Mouse (Mus musculus) layer of hippocampus, adult 9-11 months (tissue): ENCODE measurements around the gene Them7.
A peak's percentile ranks its signal among the peaks of the same experiment; 100 is the strongest.

Experiments
- DNase-seq: peaks from one replicate; pipeline ENCODE4 v3.0.0; 2022

Gene Them7

DNA sequence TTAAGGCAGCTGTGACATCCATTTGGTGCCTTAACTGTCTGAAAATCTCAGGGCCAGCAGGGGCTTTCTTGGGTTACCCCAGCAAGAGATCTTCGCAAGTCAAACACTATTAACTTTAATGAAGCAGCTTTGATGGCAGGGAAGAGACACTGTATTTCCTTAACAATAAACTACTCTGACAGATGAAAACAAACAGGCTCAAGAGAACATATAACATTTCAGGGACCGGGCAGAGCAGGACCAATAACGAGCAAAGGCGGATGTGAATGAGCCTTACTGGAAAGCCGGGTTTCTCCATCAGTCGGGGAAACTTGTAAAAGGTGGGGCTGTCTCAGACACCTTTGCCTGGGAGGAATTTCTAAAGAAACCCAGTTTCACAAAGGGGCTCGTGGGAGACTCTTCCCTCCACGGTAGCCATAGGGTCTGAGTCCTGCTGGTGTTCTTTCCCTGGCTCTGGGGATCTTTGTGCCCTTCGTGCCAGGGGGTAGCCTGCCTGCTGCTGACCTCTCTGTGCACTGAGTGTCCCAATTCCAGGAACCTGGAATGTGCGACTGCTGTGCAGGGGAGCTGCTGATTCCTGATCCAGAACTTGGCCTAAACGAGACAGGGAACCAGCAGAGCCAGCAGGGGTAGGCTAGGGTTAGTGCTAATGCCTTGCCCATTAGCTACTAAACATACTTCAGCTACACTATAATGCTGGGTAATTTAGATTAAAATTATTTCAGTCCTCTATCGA lies 11.4 kb downstream of the Them7 start:
- DNase-seq = no peak

DNA sequence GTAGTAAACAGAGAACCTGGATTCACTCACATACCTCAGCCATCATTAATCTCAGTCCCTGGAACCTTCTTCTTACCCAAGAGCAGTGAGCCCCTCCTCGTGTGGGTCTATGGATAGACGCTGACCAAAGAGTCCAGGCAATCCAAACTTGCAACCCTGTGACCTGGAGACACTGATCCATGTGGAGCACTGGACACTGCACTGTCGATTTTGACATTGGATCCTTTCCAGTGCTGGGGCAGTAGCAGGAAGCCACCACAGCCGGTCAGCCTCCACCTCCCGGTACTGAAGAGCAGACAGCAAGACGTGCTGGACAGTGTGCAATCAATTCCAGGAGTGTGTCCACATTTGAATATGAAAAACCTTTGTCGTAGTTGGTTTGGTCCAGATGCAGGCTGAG lies 13.3 kb downstream of the Them7 start:
- DNase-seq = no peak

DNA sequence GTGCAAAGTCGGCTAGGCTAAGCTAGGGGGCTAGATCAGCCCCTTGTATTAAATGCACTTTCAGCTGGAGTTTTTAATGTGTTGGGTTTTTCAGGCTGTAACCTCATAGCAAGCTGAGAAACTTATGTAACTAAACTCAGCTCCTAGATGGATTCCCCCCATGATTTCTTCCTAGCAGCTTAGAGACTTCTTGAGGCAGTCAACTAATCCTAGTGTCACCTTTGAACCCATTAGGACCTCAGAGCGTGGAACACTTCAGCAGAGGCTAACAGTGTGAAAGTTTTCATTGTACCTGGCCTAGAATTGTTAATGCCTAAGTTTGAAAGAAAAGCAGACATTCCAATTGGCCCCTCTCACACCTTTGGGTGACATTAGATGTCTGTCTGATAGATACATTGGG lies 13.7 kb downstream of the Them7 start:
- DNase-seq = no peak

DNA sequence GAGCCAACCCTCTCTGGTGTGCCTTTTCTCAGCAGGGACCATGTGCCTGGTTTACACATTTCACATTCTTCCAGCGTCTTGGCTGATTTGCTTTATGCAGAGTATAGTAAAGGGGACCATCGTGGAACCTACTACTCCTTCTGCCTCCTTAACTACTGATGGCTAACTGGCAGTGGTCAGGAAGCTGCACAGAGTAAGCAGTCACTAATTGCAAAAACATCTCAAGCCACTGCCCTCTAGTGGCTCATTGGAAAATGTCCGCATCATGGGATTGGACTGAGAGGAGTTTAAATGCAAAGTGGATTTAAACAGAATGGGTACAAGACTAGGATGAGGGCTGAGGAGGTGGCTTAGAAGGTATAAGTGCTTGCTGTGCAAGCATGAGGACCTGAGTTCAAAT lies 14.7 kb downstream of the Them7 start:
- DNase-seq = no peak

DNA sequence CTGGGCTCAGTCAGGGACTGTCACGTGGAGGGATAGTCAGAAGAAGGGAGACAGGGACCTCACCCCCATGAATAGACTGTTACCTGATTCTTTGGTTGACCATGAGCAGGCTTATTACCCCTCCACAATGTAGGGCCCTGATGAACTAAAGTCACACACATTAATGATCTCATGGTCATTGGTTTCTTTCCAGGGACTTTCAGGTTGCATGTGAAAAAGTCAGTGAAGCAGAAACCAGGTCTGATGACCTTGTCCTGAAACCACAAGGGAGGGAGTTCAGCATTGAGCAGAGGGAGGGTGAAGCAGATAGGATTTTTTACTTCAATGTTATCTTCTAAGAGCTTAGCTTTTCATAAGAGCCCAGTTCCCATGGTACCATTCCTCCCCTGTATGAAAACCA lies 16.5 kb downstream of the Them7 start:
- DNase-seq = no peak

DNA sequence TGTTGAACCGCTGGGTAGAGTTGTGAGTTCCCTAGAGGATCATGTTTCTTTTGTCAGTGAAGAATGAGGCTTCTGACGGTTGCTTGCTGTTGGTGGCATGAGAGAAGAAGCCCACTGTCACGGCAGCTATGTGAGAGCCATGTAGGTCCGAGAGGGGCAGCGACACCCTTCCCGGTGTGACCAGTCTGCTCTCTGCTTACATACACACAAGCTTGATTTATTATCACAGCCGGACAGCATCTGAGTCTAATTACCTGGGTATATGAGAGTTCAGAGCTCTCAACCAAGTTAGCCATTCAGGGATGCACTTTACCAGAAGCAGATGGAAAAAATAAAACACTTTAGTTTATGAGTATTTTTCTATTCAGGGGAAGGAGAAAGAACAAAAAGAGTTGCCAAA lies 18.8 kb downstream of the Them7 start:
- DNase-seq = no peak

DNA sequence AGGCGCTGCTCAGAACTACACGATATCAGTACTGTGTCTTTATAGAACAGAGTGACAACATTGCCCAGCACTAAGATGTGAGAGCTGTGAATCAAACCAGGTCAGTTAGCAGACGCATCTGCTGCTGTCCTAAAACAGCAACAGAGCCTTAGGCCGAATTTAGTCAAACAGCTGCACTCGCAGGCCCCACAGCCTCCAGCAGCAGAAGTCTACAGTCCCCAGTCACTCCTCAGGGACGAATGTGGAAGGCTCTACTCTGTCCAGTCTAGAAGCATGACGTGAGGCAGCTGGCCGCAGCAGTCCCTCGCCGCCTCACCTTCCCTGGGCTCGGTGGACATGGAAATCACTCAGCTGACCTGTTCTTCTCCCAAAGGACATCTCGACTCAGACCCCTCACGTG lies 20.6 kb downstream of the Them7 start:
- no peak for DNase-seq

DNA sequence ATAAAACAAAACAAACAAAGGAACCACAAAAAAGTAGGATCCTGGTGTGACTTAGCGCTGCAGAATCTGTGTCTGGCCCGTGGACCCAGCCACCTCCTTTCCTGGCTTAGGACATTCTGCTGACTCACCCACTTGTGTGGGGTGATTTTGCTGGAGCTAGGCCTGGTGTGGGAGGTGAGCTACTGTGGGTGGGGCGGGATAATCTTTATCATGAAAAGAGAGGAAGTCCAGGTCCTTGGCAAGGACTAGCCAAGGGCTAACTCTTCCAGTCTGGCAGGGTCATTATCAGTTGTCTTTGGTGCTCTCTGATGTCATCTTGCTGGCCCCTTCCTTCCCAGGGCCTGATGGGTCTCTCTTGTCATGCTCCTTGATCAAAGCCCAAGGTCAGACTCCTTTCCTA lies 27.9 kb downstream of the Them7 start:
- DNase-seq = no peak

DNA sequence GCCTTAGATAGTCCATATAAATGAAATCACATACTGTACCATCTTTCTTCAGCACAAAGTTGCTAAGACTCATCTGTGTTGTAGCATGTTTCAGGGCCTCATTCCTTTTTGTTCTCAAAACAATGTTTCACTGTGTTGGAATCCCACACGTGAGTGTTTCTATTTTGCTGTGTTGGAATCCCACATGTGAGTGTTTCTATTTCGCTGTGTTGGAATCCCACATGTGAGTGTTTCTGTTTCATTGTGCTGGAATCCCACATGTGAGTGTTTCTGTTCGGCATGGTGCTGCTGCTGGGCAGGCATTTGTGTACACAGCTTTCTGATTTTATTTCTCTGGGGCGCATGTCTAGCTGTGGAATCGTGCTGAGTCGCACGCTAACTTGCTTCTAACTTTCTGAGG lies 28.7 kb downstream of the Them7 start:
- no peak for DNase-seq

DNA sequence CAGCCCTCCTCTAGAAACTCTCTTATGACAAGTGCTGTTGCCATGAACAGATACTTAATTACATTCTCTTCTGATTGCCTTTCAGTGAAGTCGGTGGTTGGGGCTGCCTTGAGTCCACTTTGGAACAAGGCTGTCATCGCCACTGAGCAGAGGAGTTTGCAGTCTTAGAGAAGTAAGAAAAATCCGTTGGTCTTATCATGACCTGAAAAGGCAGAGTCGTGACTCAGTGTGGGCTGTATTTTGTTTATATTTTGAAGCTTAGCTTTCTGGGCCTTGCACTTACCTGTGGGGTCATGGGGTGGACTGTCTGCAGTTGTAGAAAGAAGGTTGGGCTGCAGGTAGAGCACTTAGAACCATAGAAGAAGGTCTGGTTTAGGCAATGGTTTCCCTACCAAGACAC lies 31.3 kb downstream of the Them7 start:
- no peak for DNase-seq

DNA sequence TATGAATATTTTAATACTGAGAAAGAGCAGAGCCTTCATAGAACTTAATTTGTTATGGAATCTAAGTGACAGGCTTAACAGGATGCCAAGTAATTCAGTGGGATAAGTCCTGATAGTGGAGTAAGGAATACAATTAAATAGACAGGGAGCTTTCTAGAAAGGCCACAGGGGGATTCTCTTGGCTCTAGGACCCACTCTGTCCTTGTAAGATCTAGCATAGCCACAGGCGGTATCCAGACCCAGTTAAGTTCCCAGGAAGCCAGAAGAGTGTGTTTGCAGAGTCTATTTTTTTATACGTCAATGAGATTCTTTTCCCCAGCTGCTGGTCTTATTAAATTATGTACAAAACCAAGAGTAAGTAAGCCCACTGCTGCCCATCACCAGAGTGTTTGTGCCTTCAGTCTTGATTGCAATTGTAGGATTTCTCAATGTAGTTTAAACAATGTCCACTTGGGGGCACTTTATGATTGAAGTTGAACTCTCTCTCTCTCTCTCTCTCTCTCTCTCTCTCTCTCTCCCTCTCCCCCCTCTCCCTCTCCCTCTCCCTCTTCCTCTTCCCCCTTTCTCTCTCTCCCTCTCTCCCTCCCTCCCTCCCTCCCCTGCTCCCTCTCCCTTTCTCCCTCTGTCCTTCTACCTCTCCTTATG lies 32.4 kb downstream of the Them7 start:
- no peak for DNase-seq

DNA sequence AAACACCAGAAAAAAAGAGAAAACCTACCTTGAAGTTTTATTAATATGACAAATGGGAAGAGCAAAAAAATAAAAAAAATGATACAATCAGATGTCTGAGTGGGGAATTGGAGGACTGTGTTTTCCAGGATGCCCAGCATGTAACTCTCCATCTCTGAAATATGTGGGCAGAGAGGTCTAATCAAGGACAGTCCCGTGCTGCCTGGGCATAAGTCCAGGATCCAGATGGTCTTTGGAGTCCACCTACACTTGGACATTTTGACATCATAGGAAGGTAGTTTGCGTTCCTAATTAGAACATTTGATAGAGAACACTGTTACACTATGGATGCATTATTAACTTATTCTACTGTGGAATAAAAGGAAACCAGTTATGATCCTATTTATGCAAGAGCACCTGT lies 33.3 kb downstream of the Them7 start:
- DNase-seq = no peak

DNA sequence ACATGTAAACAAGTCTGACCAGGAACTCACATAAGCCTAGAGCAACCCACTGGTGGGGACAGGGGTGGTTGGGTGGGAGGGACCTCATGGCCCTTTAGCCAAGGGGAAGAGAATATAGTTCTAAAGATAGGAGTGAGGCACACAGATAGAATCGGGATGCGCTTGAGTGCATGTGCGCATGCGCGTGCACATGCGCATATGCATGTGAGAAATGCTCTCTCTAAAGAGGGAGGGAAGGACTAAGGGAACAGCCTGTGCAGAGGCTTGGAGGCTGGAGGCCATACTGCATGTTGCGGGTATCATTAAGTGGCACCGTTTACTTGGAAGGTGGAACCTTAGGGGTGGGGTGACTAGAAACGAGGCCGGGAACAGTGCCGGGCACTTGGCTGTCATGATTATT lies 37.2 kb downstream of the Them7 start:
- no peak for DNase-seq

DNA sequence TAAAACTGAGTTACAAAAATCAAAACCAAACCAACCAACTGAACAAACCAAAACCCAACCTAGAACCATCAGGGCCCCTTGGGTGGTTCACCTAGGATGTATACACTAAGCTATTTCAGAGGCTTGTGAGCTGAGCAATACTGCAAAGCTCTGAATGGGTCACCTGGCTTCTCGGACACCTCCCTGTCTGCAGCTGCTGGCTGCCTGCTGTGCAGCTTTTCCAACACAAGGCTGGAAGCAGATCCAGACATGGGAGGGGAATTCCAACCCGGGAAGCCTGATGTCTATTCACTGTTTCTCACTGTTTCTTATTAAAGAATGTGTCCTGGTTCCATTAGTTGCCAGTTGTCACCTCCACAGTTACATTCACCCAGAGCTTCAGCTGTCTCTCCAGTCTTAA lies 39.1 kb downstream of the Them7 start:
- DNase-seq = no peak

DNA sequence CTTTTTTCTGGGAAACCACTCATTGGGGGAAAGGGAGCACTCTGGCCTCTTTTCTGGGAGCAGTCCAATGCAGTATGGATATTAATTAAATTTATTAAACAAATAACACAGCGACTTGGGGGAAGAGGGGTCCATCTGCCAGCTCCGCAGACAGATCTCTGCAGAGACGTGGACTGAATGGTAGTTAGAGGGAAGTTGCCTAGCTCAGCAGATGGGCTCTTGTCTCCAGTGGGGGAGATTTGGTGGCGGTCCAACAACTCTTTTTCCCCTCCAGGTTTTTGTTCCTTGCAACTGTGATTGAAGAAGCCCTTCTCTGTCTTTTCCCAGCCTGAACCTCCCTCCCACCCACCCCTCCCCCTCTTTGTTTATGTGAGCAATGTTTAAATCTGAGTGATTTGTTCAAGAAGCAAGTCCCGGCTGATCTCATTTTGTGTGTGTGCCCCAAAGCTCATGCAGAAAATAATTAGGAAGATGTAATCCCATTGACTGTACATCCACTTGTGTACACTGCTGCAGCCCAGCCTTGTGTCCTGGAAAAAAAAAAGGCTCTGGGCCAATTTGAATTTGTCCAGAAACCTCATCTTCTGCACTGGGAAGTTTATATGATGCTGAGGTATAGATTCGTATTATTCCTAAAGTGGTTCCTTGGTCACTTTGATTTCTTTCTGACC lies 58.4 kb downstream of the Them7 start:
- peak; percentile 52 for DNase-seq

DNA sequence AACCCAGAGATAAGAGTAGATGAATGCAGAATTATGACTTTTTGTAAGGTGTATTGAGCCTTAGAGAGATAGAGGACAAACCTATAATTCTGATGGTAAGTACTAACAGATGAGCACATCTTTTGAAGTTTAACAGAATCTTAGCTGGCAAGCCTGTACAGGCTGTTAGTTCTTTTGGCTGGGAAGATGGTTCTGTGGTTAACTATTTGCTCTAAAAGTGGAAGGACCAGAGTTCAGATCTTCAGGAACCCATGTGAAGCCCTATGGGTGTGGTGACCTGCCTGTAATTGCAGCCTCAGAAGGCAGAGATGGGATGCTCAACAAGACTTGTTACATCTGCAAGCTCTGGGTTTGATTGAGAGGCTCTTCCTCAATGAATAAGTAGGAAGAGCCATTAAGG lies 59.7 kb downstream of the Them7 start:
- no peak for DNase-seq

DNA sequence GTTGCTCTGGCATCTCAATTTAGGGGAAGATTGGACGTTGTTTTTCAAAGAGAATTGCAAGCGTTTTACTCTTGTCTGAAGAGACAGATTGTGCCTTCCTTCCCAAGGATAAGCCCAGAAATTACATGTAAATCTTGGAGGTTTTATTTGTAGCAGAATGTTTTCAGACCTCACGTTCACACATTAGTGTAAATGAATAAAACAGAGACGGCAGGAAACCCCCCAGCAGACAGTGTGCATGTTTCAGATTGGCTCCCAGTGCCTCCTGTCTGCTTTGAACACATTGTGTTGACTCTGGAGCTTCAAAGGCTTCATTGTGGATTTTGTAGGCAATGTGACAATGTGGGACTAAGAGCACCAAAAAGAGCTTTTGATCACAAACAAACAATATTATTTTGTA lies 60.7 kb downstream of the Them7 start:
- DNase-seq = no peak

DNA sequence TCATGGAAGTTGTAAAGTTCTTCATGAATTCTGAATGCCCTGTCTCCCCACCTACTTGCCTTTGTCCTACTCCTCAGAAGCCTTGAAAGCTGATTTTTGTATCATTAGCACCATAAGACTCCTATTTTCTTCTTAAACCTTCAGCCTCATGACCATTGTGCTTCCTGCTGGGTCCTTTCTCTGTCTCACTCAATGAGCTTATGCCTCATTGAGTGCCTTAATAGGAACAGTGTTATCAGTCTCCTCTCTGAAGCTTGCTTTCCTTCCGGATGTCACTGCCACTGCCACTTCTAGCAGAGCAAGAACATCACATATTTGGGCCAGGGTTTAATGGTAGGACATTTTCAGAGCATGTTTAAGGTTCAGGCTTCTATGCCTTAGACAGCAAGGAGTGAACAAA lies 71.7 kb downstream of the Them7 start:
- DNase-seq = no peak

DNA sequence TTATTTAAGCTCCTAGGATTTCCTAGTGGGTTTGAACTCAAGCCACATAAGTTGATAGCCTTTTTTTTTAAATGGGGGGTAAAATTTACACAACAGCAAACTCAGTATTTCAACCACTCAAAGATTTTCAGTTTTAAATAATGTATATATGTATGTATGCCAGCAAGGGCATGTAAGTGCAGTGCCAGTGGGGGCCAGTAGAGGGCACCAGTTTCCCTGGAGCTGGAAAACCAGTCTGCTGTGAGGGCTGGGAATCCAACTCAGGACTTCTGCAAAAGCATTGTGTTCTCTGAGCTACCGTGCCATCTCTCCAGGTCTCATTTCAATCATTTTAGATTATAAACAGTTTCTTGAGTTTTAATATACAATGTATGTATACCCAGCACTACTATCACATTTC lies 74.8 kb downstream of the Them7 start:
- DNase-seq = no peak

DNA sequence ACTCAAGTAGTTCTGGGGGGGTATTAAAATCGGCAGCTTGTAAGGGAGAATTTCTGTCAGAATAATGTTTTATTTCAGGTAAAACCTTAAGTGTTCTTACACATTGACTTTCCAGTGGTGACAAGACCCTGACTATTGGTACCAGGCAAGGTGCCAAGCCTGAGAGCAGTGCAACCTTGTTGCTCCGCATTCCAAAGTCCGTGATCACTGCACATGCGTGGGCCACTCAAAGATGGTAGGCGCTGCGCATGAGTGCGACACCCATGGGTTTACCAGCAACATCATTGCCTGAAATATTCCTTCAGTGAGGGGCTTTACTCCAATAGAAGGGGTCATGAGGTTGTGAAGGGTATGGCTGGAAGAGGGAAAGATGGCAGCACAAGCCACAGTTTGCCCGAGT lies 77.0 kb downstream of the Them7 start:
- DNase-seq = no peak

DNA sequence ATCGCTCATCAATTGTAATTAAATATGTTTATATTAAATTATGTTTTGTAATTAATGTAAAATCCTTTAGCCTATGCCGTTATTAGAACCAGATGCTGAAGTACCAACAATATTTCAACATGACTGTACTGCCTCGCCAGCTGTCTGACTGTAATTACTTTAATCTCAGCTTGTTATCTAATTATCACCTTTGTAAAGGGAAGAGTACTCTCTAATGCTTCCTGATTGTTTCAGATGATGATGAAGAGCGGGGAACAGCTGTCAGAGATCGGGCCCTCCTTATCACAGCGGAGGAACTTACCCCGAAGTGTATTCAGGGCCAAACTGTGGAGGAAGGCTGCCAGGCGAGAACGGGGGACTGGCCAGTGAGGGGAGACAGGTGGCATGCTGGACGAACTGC lies 77.4 kb downstream of the Them7 start:
- DNase-seq = no peak

DNA sequence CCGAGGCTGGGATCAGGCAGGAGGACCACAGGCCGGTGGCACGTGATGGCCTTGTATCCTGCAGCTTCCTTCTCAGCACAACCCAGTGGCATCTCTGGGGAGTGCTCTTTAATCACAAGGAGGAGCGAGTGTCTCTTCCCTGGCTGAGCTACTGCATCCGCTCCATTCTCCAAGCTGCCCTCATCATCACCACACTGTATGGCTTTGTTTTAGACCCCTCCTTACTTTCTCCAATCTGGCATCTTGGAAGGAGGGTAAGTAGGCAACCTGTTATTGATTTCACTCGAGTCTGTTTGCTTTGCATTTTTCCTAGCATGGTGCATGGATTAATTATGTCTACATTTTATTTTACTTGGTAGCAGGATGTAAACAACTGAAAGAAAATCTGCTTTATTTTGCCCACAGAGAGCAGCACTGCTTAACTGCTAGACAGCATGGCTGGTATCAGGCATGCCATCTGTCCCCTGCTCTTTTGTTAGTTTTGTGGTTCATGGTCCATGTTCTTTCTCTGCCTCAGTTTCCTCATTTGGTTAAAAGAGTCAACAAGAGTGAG lies 79.9 kb downstream of the Them7 start:
- DNase-seq = no peak

DNA sequence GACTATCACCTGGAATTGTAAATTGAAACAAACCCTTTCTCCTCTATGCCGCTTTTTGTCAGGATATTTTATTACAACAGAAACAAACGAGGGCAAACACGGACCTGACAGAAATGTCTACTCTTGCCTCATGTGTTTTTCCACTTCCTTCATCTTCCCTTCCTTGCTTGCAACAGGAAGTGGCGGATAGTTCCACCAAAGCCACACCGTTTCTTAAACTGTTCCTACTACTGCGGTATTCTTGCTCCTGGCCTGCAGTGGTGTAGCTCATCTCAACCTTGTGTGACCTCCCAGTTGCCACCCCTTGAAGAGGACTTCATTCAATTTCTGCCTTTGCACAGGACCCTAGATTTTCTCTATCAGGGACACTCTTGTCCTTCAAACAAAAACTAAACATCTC lies 81.8 kb downstream of the Them7 start:
- no peak for DNase-seq

DNA sequence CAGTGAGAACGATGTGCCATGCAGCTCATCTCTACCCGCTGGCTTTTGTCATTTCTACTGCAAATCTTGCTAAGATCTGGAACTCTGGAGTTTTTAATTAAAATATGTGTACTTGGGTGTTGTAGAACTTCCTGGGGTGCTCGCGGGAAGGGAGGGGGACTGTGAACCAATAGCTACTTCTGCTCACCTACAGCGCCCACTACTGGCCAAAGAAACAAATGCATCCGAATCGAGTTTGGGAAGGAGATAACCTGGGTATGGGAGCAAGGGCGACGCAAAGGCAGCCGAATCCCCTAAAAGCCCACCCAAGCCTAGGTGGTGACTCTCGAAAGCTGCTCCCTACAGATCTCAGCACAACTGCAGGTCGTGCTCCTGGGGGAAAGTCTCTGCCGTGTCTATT lies 87.3 kb downstream of the Them7 start:
- DNase-seq = no peak
